Mouse (Mus musculus): Measurements from ENCODE around the gene Efemp1.

The Efemp1 gene

GRCm38 (mm10) chr11:28934449-28934848, 81.4 kb downstream of the Efemp1 start:
- in situ Hi-C loops (cut with MboI, MseI): no loop called here

GRCm38 (mm10) chr11:28939651-28940050, 86.6 kb downstream of the Efemp1 start:
- in situ Hi-C loops (cut with MboI, MseI): no loop called here

- in situ Hi-C loops (cut with MboI, MseI): no loop called here
These were observed 98.7 kb downstream of the Efemp1 start for GRCm38 (mm10) chr11:28951586-28952210.

- in situ Hi-C loops (cut with MboI, MseI): no loop called here
These were observed 101.8 kb downstream of the Efemp1 start for GRCm38 (mm10) chr11:28954673-28955304.

- in situ Hi-C loops (cut with MboI, MseI): no loop called here
These were observed 102.3 kb downstream of the Efemp1 start for GRCm38 (mm10) chr11:28955305-28955701.

DNA sequence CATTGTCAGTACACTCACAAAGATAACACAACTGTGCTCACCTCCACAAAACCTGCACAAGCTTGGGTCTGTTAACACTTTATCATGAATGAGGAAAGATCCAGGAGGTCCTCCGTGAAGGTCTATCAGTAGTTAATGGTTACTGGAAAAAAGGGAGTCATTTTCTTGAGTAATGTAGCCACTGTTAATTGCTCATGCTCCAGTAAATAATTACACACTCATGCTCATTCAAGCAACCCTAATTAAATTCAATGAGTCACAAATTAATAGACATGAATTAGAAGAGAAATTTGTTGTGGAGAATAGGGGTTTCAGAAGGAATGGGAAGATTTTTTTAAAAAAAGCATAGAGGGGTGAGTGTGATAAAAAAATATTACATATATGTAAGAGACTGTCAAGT, 108.4 kb downstream of the Efemp1 start:
- in situ Hi-C loops (cut with MboI, MseI): no loop called here

Measured in regulatory T cell (primary cell).